Mouse (Mus musculus) stomach, embryonic 14.5 days (tissue): ENCODE data around the gene F7. TPM values are rescaled to one million over a fixed set of nuclear protein-coding genes. Genes with fewer than 3 reads are reported as not detected.

Experiments
- ATAC-seq: fragments of 200-750 bp; cut with Nextera tagmentation; 2 replicates; pipeline ENCODE4 v1.8.0; 2017; ENCODE audit warnings: low read depth, moderate TSS enrichment; ENCODE audit not compliant: insufficient number of reproducible peaks, insufficient read depth, low FRiP score
- H3K27ac ChIP-seq: fragments of 300-500 bp; sonication (generic); 2 replicates; pipeline ENCODE4 v1.5.1; 2014; ENCODE audit warnings: mild to moderate bottlenecking, low read length, moderate library complexity, mixed read lengths
- H3K27me3 ChIP-seq: fragments of 300-500 bp; sonication (generic); 2 replicates; pipeline ENCODE4 v1.6.1; 2014; ENCODE audit warnings: low read length, control low read depth, mixed read lengths; ENCODE audit not compliant: control insufficient read depth, insufficient read depth
- H3K36me3 ChIP-seq: fragments of 300-500 bp; sonication (generic); 2 replicates; pipeline ENCODE4 v1.6.1; 2014; ENCODE audit warnings: mild to moderate bottlenecking, control low read depth, low read length, moderate library complexity, mixed read lengths; ENCODE audit not compliant: control insufficient read depth, insufficient read depth
- H3K4me1 ChIP-seq: fragments of 300-500 bp; sonication (generic); 2 replicates; pipeline ENCODE4 v1.6.1; 2014; ENCODE audit warnings: low read length, control low read depth, mixed read lengths; ENCODE audit not compliant: control insufficient read depth, insufficient read depth
- H3K4me2 ChIP-seq: fragments of 300-500 bp; sonication (generic); replicated peaks from 2 replicates; pipeline ENCODE4 v1.6.1; 2014; ENCODE audit warnings: low read depth, low read length, control low read depth
- H3K4me3 ChIP-seq: fragments of 300-500 bp; sonication (generic); 2 replicates; pipeline ENCODE4 v1.5.1; 2014; ENCODE audit warnings: low read depth, low read length, control low read depth
- H3K9ac ChIP-seq: fragments of 300-500 bp; sonication (generic); replicated peaks from 2 replicates; pipeline ENCODE4 v1.6.1; 2014; ENCODE audit warnings: low read depth, mild to moderate bottlenecking, control low read depth, low read length, moderate library complexity, mixed read lengths
- H3K9me3 ChIP-seq: fragments of 300-500 bp; sonication (generic); 2 replicates; pipeline ENCODE4 v1.6.1; 2016; ENCODE audit warnings: low read depth, low read length, control low read depth; ENCODE audit not compliant: control insufficient read depth
- WGBS: fragments of 180-500 bp; shearing (Covaris S2); extraction: QIAGEN DNeasy Blood & Tissue Kit; methylation state at CpG from one replicate; pipeline ENCODE4 v1.1.7; 2014; 5-methylcytosine and 5-hydroxymethylcytosine counted together
- polyA plus RNA-seq: library from polyadenylated mRNA; unstranded; fragments of >200 nt; fragmentation: Nextera tagmentation; extraction: Ambion mirVana; gene quantifications from 2 replicates; pipeline ENCODE4 v1.2.1, GENCODE M21; 2014

Gene F7
- polyA plus RNA-seq, 1 experiment from 2014 or later = not detected

GRCm38 (mm10) chr8:12985259-12985658 lies 40.6 kb upstream of the F7 start:
- no peak overlapping the region for H3K4me3 ChIP-seq
- no peaks in the 10 kb centered on the region for H3K36me3 ChIP-seq
- no peak for ATAC-seq
- H3K27me3 ChIP-seq = no peaks in the 10 kb centered on the region
- WGBS = 88% methylated on average over 13 of the region's 13 CpGs
- no peak overlapping the region for H3K27ac ChIP-seq
- H3K4me2 ChIP-seq = no peak overlapping the region
- H3K4me1 ChIP-seq = no peaks in the 10 kb centered on the region
- no peaks in the 10 kb centered on the region for H3K9me3 ChIP-seq
- no peak overlapping the region for H3K9ac ChIP-seq

- H3K9me3 ChIP-seq = no peaks in the 10 kb centered on the region
- no peak overlapping the region for H3K4me2 ChIP-seq
- H3K4me1 ChIP-seq = no peaks in the 10 kb centered on the region
- no peaks in the 10 kb centered on the region for H3K36me3 ChIP-seq
- H3K27me3 ChIP-seq = no peaks in the 10 kb centered on the region
- no peak for ATAC-seq
- 86% methylated on average over 8 of the region's 8 CpGs for WGBS
- no peak overlapping the region for H3K4me3 ChIP-seq
- H3K27ac ChIP-seq = no peak overlapping the region
- no peak overlapping the region for H3K9ac ChIP-seq
Measured at GRCm38 (mm10) chr8:12987571-12987970, 38.3 kb upstream of the F7 start.

- Histone ChIP-seq H3K4me1 (no peaks in the 10 kb centered on the region), H3K9ac (no peak overlapping the region), H3K4me3 (no peak overlapping the region), H3K27me3 (no peaks in the 10 kb centered on the region), H3K4me2 (no peak overlapping the region), H3K36me3 (no peaks in the 10 kb centered on the region), H3K9me3 (no peaks in the 10 kb centered on the region), H3K27ac (no peak overlapping the region)
- 77% methylated on average over 13 of the region's 13 CpGs for WGBS
- no peak; the same call in 1 of the 2 replicates for ATAC-seq
Measured at GRCm38 (mm10) chr8:12988722-12989430, 37.0 kb upstream of the F7 start.

DNA sequence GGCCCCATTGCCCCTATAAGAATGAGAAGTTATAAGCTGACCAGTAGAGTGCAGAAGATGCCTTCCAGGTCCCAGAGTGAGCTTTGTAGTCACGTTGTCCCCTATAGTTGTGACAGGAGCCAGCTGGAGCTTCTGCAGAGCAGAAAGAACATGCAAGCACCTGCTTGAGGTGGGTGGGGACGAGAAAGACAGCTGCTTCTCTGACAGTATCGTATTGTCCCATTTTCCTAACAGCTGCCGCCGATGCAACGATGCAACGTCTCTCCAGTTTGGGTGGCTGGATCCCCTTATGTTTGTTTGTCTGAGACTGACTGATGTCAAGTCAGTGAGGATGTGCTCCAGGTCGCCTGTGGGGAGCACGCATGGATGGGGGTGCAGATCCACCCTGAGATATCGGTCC lies 34.4 kb upstream of the F7 start:
- Histone ChIP-seq H3K36me3 (no peaks in the 10 kb centered on the region), H3K27ac (no peak overlapping the region), H3K4me2 (no peak overlapping the region), H3K27me3 (no peaks in the 10 kb centered on the region), H3K9ac (no peak overlapping the region), H3K4me3 (no peak overlapping the region), H3K9me3 (no peaks in the 10 kb centered on the region), H3K4me1 (peaks cover 8% of the 10 kb centered on the region; the same call in 1 of the 2 replicates)
- WGBS = 72% methylated on average over 10 of the region's 10 CpGs
- ATAC-seq = no peak

GRCm38 (mm10) chr8:12994468-12994867 lies 31.4 kb upstream of the F7 start:
- Histone ChIP-seq H3K27me3 (no peaks in the 10 kb centered on the region), H3K27ac (no peak overlapping the region), H3K9ac (no peak overlapping the region), H3K4me3 (no peak overlapping the region), H3K9me3 (no peaks in the 10 kb centered on the region), H3K4me1 (peaks cover 22% of the 10 kb centered on the region; the same call in 1 of the 2 replicates), H3K4me2 (no peak overlapping the region), H3K36me3 (peaks cover 5% of the 10 kb centered on the region; the same call in 1 of the 2 replicates)
- no peak for ATAC-seq
- 72% methylated on average over 5 of the region's 5 CpGs for WGBS

DNA sequence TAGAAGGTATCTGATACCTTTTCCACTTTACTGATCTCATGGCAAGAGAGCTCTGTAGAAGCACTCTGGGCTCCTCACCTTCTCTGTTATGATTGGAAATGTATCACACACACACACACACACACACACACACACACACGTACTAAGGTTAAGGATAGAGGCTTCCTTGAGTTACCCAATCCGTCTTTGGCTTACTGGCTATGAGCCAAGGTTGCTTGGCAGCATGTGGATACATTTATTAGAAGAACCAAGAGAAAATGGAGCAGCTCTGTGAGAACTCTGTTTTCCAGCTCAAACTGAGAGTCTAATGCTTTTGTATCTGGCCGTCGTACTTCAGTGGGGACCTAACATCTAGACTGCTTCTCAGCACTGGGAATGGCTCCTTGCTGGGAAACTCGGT lies 30.4 kb upstream of the F7 start:
- WGBS = 50% methylated on average over 5 of the region's 5 CpGs

GRCm38 (mm10) chr8:12996831-12997275 lies 29.0 kb upstream of the F7 start:
- Histone ChIP-seq H3K4me2 (no peak overlapping the region), H3K9me3 (no peaks in the 10 kb centered on the region), H3K27me3 (no peaks in the 10 kb centered on the region), H3K9ac (no peak overlapping the region), H3K36me3 (peaks cover 9% of the 10 kb centered on the region), H3K27ac (peak overlapping the region; percentile 15; the same call in 1 of the 2 replicates), H3K4me1 (peaks cover 22% of the 10 kb centered on the region; the same call in 1 of the 2 replicates), H3K4me3 (no peak overlapping the region)
- no peak for ATAC-seq
- WGBS = 37% methylated on average over 8 of the region's 8 CpGs

More for the DNA sequence above, 30.4 kb upstream of the F7 start:
- H3K4me2 ChIP-seq = no peak overlapping the region
- peaks cover 5% of the 10 kb centered on the region; the same call in 1 of the 2 replicates for H3K36me3 ChIP-seq
- no peaks in the 10 kb centered on the region for H3K27me3 ChIP-seq
- no peak overlapping the region for H3K9ac ChIP-seq
- H3K27ac ChIP-seq = no peak overlapping the region
- no peak overlapping the region for H3K4me3 ChIP-seq
- no peaks in the 10 kb centered on the region for H3K9me3 ChIP-seq
- no peak for ATAC-seq
- H3K4me1 ChIP-seq = peaks cover 22% of the 10 kb centered on the region; the same call in 1 of the 2 replicates

GRCm38 (mm10) chr8:12998331-12998730 lies 27.5 kb upstream of the F7 start:
- 59% methylated on average over 7 of the region's 8 CpGs for WGBS
- peaks cover 10% of the 10 kb centered on the region for H3K36me3 ChIP-seq
- H3K4me3 ChIP-seq = no peak overlapping the region
- H3K9me3 ChIP-seq = no peaks in the 10 kb centered on the region
- H3K27me3 ChIP-seq = no peaks in the 10 kb centered on the region
- ATAC-seq = no peak
- no peak overlapping the region for H3K9ac ChIP-seq
- H3K4me1 ChIP-seq = peaks cover 22% of the 10 kb centered on the region; the same call in 1 of the 2 replicates
- no peak overlapping the region for H3K4me2 ChIP-seq
- no peak overlapping the region for H3K27ac ChIP-seq
